Mouse (Mus musculus): ENCODE measurements around the gene Vmn2r7. TPM values are rescaled to one million over a fixed set of nuclear protein-coding genes. Genes with fewer than 3 reads are reported as not detected.
"Not testable (repeated sequence)": the region's sequence is repeated elsewhere in the genome, so short reads cannot be mapped to it uniquely, and the experiment has no call there.

The Vmn2r7 gene
- polyA plus RNA-seq, 1 experiment from 2014 or later: not detected

DNA sequence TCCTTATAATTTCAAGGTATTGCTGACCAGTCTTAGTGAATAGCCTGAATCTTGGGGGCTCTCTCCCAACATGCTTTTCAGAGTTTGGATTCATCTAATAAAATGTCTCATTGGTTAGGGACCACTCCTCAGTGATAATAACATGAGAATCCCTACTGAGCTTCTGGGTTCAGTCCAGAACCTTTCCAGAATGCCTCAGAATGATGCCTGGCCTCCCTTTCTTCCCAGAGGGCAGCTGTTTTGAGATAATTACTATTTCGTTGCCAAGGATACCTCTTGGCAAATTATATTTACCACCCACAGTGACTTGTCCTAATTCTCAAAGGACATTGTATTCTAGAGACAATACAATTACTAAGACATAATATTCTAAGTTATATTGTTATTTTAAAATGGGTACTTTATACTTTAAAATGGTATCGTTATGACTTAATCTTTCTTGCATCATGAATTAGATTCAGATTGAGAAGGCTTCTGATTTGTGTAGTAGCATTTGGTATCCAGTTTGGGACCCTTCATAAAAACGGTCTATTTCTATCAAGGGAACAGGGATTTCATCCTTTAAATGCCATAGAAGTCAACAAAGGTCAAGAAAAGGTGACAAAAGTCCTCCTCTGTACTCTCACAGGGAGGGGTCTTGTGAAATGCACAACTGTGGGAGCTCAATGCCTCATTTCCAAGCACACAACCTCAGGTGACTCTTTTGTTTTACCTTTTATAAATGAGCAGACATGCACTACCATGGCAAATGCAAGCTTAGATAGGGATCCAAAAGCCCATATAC is 117.2 kb downstream of the Vmn2r7 start:
- H3K36me3 ChIP-seq; H3K27ac ChIP-seq; H3K4me1 ChIP-seq (replicated peaks); H3K9me3 ChIP-seq (replicated peaks); H3K4me2 ChIP-seq; H3K27me3 ChIP-seq; H3K4me3 ChIP-seq; H3K9ac ChIP-seq; ATAC-seq (replicated peaks; ENCODE audit: insufficient number of reproducible peaks, insufficient read depth, low FRiP score, low read depth): not testable (repeated sequence)
- 73% methylated on average over 3 of the region's 3 CpGs for WGBS

DNA sequence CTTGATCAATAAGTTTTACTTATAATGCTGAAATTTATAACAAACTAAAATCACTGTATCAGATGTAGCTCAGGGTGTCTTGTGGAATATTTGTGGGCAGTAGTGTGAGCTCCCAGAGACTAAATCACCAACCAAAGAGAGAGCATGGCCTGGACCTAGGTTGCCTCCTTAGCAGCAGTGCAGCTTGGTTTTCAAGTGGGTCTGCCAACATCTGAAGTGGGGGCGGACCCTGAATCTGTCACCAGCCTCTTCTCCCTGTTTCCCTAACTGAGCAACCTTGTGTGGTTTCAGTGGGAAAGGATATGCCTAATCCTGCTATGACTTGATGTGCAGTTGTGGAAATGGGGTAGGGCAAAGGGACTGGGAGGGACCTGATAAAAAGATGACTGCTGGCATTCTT is 118.8 kb downstream of the Vmn2r7 start:
- WGBS: 40% methylated on average over 1 of the region's 1 CpGs
- H3K4me3 ChIP-seq; H3K4me1 ChIP-seq (replicated peaks); H3K36me3 ChIP-seq; ATAC-seq (replicated peaks; ENCODE audit: insufficient number of reproducible peaks, insufficient read depth, low FRiP score, low read depth); H3K27me3 ChIP-seq; H3K9me3 ChIP-seq (replicated peaks); H3K4me2 ChIP-seq; H3K9ac ChIP-seq; H3K27ac ChIP-seq: not testable (repeated sequence)

DNA sequence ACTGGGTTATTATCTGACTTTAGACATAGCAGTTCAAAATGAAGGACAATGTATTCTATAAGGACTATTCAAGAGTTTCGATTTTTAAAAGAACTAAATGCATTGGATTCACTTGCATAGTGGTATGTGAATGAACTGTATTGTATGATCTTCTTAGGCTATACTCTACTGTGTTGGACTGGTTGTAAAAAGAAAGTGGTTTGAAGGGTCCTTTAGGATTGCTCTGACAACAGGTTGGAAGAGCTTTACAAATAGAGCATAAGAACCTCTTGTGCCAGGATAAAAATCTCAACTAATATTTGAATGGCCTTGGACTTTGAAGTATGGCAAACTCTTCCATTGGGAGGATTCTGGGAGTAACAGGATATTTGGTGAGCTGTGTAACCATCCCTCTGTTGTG is 168.5 kb downstream of the Vmn2r7 start:
- not testable (repeated sequence) for ATAC-seq (replicated peaks; ENCODE audit: insufficient number of reproducible peaks, insufficient read depth, low FRiP score, low read depth); H3K36me3 ChIP-seq; H3K9me3 ChIP-seq (replicated peaks); H3K9ac ChIP-seq; H3K4me1 ChIP-seq (replicated peaks); H3K4me3 ChIP-seq; H3K27ac ChIP-seq; H3K27me3 ChIP-seq; H3K4me2 ChIP-seq
- 59% methylated on average over 1 of the region's 1 CpGs for WGBS
